Mouse (Mus musculus) thymus, adult 2 months (tissue): ENCODE data around the gene AB124611.

Experiments
- CTCF ChIP-seq: fragments of 200-500 bp; IDR thresholded peaks from 2 replicates; pipeline ENCODE4 v1.5.1; 2012; ENCODE audit warnings: mild to moderate bottlenecking, control low read depth, low read length, moderate library complexity, borderline replicate concordance; ENCODE audit not compliant: control insufficient read depth, poor library complexity, insufficient read depth; ENCODE audit errors: extremely low read depth
- POLR2A ChIP-seq: fragments of 200-500 bp; IDR thresholded peaks from 2 replicates; pipeline ENCODE4 v1.6.1; 2012; ENCODE audit warnings: mild to moderate bottlenecking, low read length, control low read depth, moderate library complexity; ENCODE audit not compliant: control insufficient read depth, poor library complexity, insufficient read depth; ENCODE audit errors: extremely low read depth

GRCm38 (mm10) chr9:21576286-21576685 is 50.3 kb downstream of the AB124611 start:
- no peak for TF ChIP-seq CTCF
- TF ChIP-seq POLR2A, result no peak
